Mouse (Mus musculus) hindbrain, embryonic 12.5 days (tissue): Measurements from ENCODE around the gene Adgrg5. TPM values are rescaled to one million over a fixed set of nuclear protein-coding genes. Genes with fewer than 3 reads are reported as not detected.

ENCODE experiments used
- ATAC-seq: fragments of 200-750 bp; cut with Nextera tagmentation; 2 replicates; pipeline ENCODE4 v1.8.0; 2017; ENCODE audit warnings: moderate TSS enrichment; ENCODE audit not compliant: low FRiP score
- H3K27ac ChIP-seq: fragments of 300-500 bp; sonication (generic); 2 replicates; pipeline ENCODE4 v1.5.1; 2016; ENCODE audit warnings: mild to moderate bottlenecking
- H3K27me3 ChIP-seq: fragments of 300-500 bp; sonication (generic); 2 replicates; pipeline ENCODE4 v1.6.1; 2016; ENCODE audit warnings: mild to moderate bottlenecking
- H3K36me3 ChIP-seq: fragments of 300-500 bp; sonication (generic); 2 replicates; pipeline ENCODE4 v1.6.1; 2016; ENCODE audit warnings: mild to moderate bottlenecking
- H3K4me1 ChIP-seq: fragments of 300-500 bp; sonication (generic); 2 replicates; pipeline ENCODE4 v1.6.1; 2016
- H3K4me2 ChIP-seq: fragments of 300-500 bp; sonication (generic); replicated peaks from 2 replicates; pipeline ENCODE4 v1.6.1; 2016; ENCODE audit warnings: mild to moderate bottlenecking
- H3K4me3 ChIP-seq: fragments of 300-500 bp; sonication (generic); 2 replicates; pipeline ENCODE4 v1.5.1; 2016; ENCODE audit warnings: mild to moderate bottlenecking
- H3K9ac ChIP-seq: fragments of 300-500 bp; sonication (generic); 2 replicates; pipeline ENCODE4 v1.6.1; 2016; ENCODE audit warnings: mild to moderate bottlenecking, moderate library complexity
- H3K9me3 ChIP-seq: fragments of 300-500 bp; sonication (generic); replicated peaks from 2 replicates; pipeline ENCODE4 v1.6.1; 2016; ENCODE audit warnings: mild to moderate bottlenecking
- WGBS: fragments of 180-500 bp; shearing (Covaris S2); methylation state at CpG from one replicate; pipeline ENCODE4 v1.1.7; 2016; 5-methylcytosine and 5-hydroxymethylcytosine counted together
- polyA plus RNA-seq: library from polyadenylated mRNA; unstranded; fragments of >200 nt; fragmentation: Nextera tagmentation; extraction: Ambion mirVana; gene quantifications from 2 replicates; pipeline ENCODE4 v1.2.1, GENCODE M21; 2016

Adgrg5 gene
- polyA plus RNA-seq, 1 experiment from 2014 or later = 0.12 TPM

DNA sequence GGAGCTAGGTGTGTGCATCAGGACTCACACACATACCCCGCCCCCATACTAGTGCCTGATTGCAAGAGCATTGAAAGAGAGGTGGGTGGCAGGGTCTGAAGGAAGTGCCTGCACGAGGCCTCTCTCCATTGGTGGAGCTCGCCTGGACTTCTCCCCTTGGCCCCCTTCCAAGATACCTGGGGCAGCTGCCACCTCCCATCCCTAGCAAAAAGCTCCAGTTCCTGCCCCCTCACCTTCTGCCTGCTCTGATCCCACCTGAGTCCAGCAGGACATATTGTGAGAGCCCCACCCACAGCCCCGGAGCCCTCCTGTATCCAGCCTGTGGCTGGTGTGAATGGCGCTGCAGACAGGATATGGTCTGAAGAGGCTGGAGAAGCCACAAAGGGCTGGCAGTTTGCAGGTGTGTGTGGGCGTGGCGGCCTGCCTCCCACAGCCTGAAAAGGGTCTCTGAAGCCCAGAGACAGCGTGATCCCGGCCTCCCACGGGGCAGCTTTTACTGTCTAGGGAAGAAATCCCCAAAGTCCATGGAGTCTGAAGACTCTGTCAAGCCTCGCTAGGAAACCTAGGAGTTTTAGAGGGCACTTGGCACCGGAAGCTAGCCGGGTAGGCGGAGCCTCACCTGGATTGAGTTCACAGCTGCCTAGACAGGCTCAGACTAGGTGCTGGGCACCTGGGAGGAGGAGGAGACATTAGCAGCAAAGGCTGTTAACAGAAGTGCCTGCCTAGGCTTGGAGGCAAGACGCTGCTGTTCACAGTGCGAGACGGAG lies 53.3 kb downstream of the Adgrg5 start:
- 0 out of 2 replicates have a peak overlapping the region, but pooled peaks have one; percentile 5 for H3K9ac ChIP-seq
- 18% methylated on average over 17 of the region's 17 CpGs for WGBS
- H3K4me2 ChIP-seq = peak overlapping the region; percentile 36
- no peak for ATAC-seq
- H3K4me1 ChIP-seq = peaks cover 29% of the 10 kb centered on the region
- peak overlapping the region; percentile 15; the same call in 1 of the 2 replicates for H3K4me3 ChIP-seq
- no peak overlapping the region for H3K27ac ChIP-seq
- peaks cover 12% of the 10 kb centered on the region; the same call in 1 of the 2 replicates for H3K27me3 ChIP-seq
- H3K9me3 ChIP-seq = no peaks in the 10 kb centered on the region
- H3K36me3 ChIP-seq = no peaks in the 10 kb centered on the region

DNA sequence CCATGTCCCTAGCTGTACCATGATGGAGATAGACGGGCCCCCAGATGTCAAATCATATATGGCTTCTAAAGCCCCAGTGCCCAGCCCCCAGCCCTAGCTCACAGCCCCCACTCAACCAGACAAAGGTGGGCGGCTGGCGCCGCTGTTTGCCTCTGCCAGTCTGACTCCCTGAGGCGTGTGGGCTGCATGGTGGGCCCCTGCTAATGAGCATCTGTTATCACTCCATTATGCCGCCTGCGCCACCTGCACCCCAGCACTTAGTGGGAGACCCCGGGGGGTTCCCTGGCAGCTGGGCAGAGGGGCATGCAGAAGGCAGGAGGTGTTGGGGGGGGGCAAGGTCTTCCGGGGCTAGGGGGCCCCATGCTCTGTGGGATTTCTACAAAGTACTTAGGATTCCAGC lies 54.6 kb downstream of the Adgrg5 start:
- peak overlapping the region; percentile 24; the same call in 1 of the 2 replicates for H3K27ac ChIP-seq
- ATAC-seq = peak; percentile 83
- peak overlapping the region; percentile 36; the same call in 1 of the 2 replicates for H3K4me2 ChIP-seq
- no peak overlapping the region for H3K4me3 ChIP-seq
- peaks cover 42% of the 10 kb centered on the region for H3K4me1 ChIP-seq
- 0 out of 2 replicates have a peak overlapping the region, but pooled peaks have one; percentile 8 for H3K9ac ChIP-seq
- WGBS = 22% methylated on average over 9 of the region's 9 CpGs
- peaks cover 12% of the 10 kb centered on the region; the same call in 1 of the 2 replicates for H3K27me3 ChIP-seq
- no peaks in the 10 kb centered on the region for H3K9me3 ChIP-seq
- no peaks in the 10 kb centered on the region for H3K36me3 ChIP-seq

GRCm38 (mm10) chr8:94978593-94979319 lies 55.3 kb downstream of the Adgrg5 start:
- H3K27me3 ChIP-seq = peaks cover 12% of the 10 kb centered on the region; the same call in 1 of the 2 replicates
- no peak overlapping the region; the same call in 1 of the 2 replicates for H3K27ac ChIP-seq
- H3K36me3 ChIP-seq = no peaks in the 10 kb centered on the region
- no peak overlapping the region for H3K4me2 ChIP-seq
- 68% methylated on average over 13 of the region's 13 CpGs for WGBS
- no peak overlapping the region for H3K9ac ChIP-seq
- H3K4me1 ChIP-seq = peaks cover 48% of the 10 kb centered on the region
- no peak for ATAC-seq
- H3K4me3 ChIP-seq = no peak overlapping the region
- H3K9me3 ChIP-seq = no peaks in the 10 kb centered on the region

- Histone ChIP-seq H3K4me3 (no peak overlapping the region), H3K4me1 (peaks cover 58% of the 10 kb centered on the region), H3K4me2 (no peak overlapping the region), H3K9ac (no peak overlapping the region), H3K27ac (no peak overlapping the region), H3K27me3 (peaks cover 7% of the 10 kb centered on the region; the same call in 1 of the 2 replicates), H3K9me3 (no peaks in the 10 kb centered on the region), H3K36me3 (no peaks in the 10 kb centered on the region)
- ATAC-seq = no peak
- 89% methylated on average over 5 of the region's 5 CpGs for WGBS
These were observed 56.7 kb downstream of the Adgrg5 start for GRCm38 (mm10) chr8:94980176-94980575.

GRCm38 (mm10) chr8:94980976-94981375 lies 57.5 kb downstream of the Adgrg5 start:
- Histone ChIP-seq H3K4me1 (peaks cover 62% of the 10 kb centered on the region), H3K27ac (no peak overlapping the region), H3K36me3 (no peaks in the 10 kb centered on the region), H3K27me3 (peaks cover 7% of the 10 kb centered on the region; the same call in 1 of the 2 replicates), H3K9me3 (no peaks in the 10 kb centered on the region), H3K9ac (no peak overlapping the region), H3K4me2 (no peak overlapping the region), H3K4me3 (no peak overlapping the region)
- no peak for ATAC-seq
- 63% methylated on average over 8 of the region's 8 CpGs for WGBS

DNA sequence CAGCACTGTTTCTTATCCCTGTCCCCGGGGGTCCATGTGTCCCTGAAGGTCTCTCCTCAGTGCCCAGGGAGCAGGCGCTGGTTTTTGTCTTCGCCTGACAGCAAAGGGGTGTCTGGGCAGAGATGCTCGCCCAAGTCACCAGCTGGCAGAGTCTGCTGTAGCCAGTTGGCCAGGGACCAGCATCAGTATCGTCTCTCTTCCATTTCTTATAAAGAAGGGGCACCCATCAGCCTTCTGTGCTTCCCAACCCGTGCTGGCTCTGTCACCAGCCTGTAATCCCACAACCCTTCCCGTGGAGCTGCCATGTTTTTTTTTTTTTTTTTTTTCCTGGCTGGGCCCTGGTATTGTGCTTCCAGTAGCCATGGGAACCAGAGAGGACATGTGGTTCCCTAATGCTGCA lies 58.4 kb downstream of the Adgrg5 start:
- no peaks in the 10 kb centered on the region for H3K9me3 ChIP-seq
- no peak for ATAC-seq
- peaks cover 2% of the 10 kb centered on the region; the same call in 1 of the 2 replicates for H3K27me3 ChIP-seq
- 0 out of 2 replicates have a peak overlapping the region, but pooled peaks have one; percentile 36 for H3K27ac ChIP-seq
- H3K9ac ChIP-seq = no peak overlapping the region
- no peak overlapping the region for H3K4me3 ChIP-seq
- 59% methylated on average over 7 of the region's 7 CpGs for WGBS
- H3K4me1 ChIP-seq = peaks cover 69% of the 10 kb centered on the region
- H3K36me3 ChIP-seq = no peaks in the 10 kb centered on the region
- no peak overlapping the region for H3K4me2 ChIP-seq

DNA sequence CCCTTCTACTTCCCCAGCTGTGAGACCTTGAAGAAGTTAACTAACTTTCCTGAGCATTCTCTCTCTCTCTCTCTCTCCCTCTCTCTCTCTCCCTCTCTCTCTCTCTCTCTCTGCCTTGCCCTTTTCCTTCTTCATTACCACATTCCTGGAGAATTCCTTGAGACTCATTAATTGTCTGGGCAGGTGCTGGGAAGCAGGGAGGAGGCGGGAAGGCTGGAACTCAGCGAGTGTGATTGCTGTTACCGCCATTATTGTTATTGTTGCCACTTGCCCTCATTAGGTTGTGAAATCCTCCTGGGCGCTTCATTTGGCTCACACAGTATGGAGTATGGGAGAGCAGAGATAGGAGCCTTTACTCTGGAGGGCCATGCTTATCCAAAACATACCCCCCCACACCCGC lies 59.7 kb downstream of the Adgrg5 start:
- Histone ChIP-seq H3K27ac (no peak overlapping the region), H3K4me3 (no peak overlapping the region), H3K9ac (no peak overlapping the region), H3K27me3 (no peaks in the 10 kb centered on the region), H3K4me2 (no peak overlapping the region), H3K36me3 (no peaks in the 10 kb centered on the region), H3K9me3 (no peaks in the 10 kb centered on the region), H3K4me1 (peaks cover 64% of the 10 kb centered on the region)
- 14% methylated on average over 5 of the region's 5 CpGs for WGBS
- ATAC-seq = no peak

DNA sequence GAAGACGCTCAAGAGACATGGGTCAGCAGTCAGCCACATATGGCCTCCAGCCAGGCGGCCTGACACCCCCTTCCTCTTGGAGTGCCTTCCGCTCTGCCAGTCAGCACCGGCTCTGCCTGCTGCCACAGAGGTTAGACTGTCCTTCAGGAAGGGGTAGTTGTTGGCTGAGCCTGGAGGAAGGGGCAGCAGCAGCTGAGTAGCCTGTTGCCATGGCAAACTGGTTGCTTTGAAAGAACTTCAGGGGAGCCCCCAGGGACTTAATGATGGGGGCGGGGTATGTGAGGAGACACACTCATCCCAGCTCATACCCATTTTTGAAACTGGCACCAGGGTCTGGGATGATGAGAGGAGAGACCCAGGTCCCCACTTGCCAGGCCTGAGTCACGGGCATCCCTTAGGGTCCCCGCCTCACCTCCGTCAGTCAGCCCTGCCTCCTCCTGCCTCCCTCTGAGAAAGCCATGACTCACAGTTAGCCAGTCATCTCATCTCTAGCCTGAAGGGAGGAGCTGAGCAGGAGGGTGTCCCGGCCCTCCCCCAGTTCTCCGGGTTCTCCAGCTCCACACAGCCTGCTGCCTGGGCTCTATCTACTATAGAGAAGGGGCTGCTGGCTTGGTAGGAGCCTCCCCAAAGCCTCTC lies 60.5 kb downstream of the Adgrg5 start:
- H3K27ac ChIP-seq = peak overlapping the region; percentile 52
- no peaks in the 10 kb centered on the region for H3K27me3 ChIP-seq
- peaks cover 63% of the 10 kb centered on the region for H3K4me1 ChIP-seq
- H3K9ac ChIP-seq = peak overlapping the region; percentile 3; the same call in 1 of the 2 replicates
- H3K4me2 ChIP-seq = peak overlapping the region; percentile 34
- ATAC-seq = peak; percentile 67
- H3K4me3 ChIP-seq = 0 out of 2 replicates have a peak overlapping the region, but pooled peaks have one; percentile 1
- 11% methylated on average over 10 of the region's 10 CpGs for WGBS
- H3K36me3 ChIP-seq = no peaks in the 10 kb centered on the region
- H3K9me3 ChIP-seq = no peaks in the 10 kb centered on the region

- Histone ChIP-seq H3K27me3 (no peaks in the 10 kb centered on the region), H3K27ac (no peak overlapping the region), H3K9me3 (no peaks in the 10 kb centered on the region), H3K9ac (no peak overlapping the region), H3K4me3 (no peak overlapping the region), H3K4me1 (peaks cover 63% of the 10 kb centered on the region), H3K4me2 (peak overlapping the region; percentile 34), H3K36me3 (no peaks in the 10 kb centered on the region)
- ATAC-seq = no peak
- WGBS = 90% methylated on average over 6 of the region's 6 CpGs
These were observed 61.5 kb downstream of the Adgrg5 start for GRCm38 (mm10) chr8:94985023-94985422.

DNA sequence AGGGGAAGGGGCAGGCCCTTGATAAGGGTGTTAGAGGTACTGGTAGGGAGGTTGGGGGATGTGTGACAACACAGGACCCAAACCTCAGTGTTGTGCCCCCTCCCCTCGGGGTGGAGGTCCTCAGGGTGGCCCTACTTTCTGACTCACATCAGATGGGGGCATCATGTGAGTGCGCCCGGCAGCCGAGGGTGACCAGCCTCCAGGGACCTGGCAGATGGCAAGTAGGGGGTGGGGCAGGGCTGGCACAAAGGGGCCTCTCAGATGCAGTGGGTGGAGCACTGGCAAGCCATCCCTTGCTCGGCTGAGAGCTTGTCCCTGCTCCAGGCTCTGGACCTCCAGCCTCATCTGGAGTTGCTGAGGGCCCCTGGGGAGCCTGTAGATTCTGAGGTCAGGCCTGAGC lies 63.2 kb downstream of the Adgrg5 start:
- peak; percentile 16 for ATAC-seq
- Histone ChIP-seq H3K9ac (no peak overlapping the region), H3K36me3 (no peaks in the 10 kb centered on the region), H3K4me2 (peak overlapping the region; percentile 19), H3K9me3 (no peaks in the 10 kb centered on the region), H3K27me3 (no peaks in the 10 kb centered on the region), H3K4me1 (peaks cover 71% of the 10 kb centered on the region), H3K27ac (0 out of 2 replicates have a peak overlapping the region, but pooled peaks have one; percentile 40), H3K4me3 (no peak overlapping the region)
- WGBS = 39% methylated on average over 5 of the region's 5 CpGs

DNA sequence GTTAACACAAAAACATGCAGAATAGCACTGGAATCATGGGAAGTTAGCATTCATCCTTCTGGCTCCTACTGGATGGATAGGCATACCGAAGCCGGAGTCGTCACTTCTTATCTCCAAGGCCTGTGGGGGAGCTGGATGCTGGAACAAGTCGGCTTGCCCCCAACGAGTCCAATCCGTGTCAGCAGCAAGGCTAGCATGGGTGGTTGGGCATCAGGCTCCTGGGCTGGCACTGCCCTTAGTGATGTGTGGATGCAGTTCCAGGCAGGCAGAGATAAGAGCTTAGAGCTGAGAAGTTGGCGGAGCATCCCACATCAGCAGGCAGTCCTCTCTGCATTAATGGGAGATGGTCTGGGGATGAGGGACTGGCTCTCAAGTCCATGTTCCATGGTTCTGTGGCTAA lies 64.1 kb downstream of the Adgrg5 start:
- WGBS = 86% methylated on average over 7 of the region's 7 CpGs
- Histone ChIP-seq H3K4me2 (no peak overlapping the region), H3K36me3 (no peaks in the 10 kb centered on the region), H3K9ac (no peak overlapping the region), H3K27me3 (no peaks in the 10 kb centered on the region), H3K27ac (no peak overlapping the region), H3K4me3 (no peak overlapping the region), H3K9me3 (no peaks in the 10 kb centered on the region), H3K4me1 (peaks cover 71% of the 10 kb centered on the region)
- ATAC-seq = no peak

GRCm38 (mm10) chr8:94988619-94989018 lies 65.1 kb downstream of the Adgrg5 start:
- H3K4me2 ChIP-seq = no peak overlapping the region
- H3K36me3 ChIP-seq = no peaks in the 10 kb centered on the region
- ATAC-seq = no peak
- H3K4me3 ChIP-seq = no peak overlapping the region
- no peaks in the 10 kb centered on the region for H3K27me3 ChIP-seq
- peaks cover 71% of the 10 kb centered on the region for H3K4me1 ChIP-seq
- 89% methylated on average over 6 of the region's 6 CpGs for WGBS
- H3K9ac ChIP-seq = no peak overlapping the region
- no peaks in the 10 kb centered on the region for H3K9me3 ChIP-seq
- no peak overlapping the region for H3K27ac ChIP-seq
